Mouse (Mus musculus): Measurements from ENCODE around the gene Rsph14.
"Not testable (repeated sequence)": the region's sequence is repeated elsewhere in the genome, so short reads cannot be mapped to it uniquely, and the experiment has no call there.

Gene Rsph14

DNA sequence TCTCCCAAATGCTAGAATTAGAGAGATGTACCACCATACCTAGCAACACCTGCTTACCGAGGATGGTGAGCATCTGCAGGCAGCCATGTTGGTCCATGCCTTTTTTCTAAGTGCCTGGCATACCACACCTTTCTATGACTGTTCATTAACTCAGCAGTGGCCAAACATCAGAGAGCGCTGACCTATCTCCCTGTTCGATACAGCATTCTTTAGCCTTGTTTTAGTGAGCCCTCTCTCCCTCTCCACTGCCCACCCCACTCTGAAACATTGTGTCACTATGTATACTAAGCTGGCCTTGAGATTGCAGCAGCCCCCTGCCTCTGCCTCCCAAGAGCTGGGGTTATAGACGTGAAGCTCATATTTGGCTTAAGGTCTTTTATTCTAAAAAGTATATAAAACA lies 21.3 kb upstream of the Rsph14 start:
- DNase-seq (ENCODE audit: extremely low spot score, low spot score), result no peak

DNA sequence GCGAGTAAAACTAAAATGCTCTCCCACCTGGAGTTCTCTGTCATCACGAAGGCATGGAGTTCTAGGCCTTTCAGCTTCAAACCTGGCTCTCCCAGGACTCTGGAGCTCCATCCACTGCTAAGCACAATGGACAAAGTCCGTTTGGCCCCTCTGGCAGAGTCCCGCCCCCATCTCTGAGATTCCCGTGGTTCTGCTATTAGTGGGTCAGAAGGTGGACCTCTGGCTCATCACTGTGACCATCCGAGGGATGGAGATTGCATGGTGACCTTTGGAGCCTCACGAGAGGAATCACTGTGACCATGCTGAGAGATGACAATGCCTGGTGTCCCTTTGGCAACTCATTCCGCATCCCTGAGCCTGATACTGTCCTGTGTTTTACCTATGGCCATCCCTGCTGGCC lies 20.5 kb upstream of the Rsph14 start:
- DNase-seq (ENCODE audit: extremely low spot score, low spot score), result no peak

DNA sequence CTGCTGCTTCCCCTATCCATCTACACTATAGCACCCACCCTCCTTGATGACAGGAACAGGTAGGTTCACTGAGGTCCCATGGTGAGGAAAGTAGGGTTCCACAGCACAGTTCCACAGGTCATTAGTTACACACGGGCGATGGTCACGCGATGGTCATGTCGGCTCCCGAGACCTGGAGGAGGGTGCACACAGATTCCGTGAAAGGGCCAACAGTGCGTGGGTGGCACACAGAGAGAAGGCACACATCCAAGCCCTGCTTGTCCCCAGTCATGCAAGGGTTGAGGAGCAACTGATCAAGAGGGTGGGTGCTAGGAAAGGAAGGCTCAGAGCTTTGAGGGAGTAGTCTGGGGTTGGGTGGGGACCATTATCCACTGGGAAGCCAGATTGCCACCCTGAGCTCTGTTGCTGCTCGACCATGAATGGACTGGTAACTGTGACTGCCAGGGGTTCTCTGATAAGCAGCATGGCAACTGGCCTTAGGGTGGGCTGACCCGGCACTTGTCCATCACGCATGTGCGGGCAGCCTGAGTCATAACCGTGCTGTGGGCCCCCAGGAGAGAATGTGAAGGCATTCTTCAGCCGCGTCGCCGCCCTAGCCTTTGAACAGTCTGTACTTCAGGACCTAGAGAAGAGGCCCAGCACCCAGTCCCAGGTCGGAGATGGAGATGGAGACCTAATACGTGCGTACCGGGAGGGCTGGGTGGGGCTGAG lies 19.1 kb upstream of the Rsph14 start:
- DNase-seq (ENCODE audit: extremely low spot score, low spot score), result no peak

DNA sequence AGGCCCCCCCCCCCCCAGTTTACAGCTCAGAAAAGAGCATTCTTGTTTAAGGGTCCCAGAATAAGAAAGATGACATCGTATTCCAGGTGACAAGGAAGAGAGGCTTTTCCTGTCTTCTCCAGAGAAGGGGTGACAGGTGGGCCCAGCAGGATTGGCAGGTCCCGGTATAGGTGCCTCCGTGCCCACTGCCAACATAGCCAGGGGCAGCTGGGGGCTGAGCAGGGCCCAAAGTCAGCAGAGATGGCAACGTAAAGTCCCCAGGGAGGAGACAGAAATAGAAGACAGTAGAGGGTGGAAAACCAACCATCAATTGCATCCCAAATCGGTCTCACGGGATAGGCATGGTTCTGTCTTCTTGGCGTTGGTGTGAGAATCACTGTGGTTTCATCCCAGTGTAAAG lies 16.3 kb upstream of the Rsph14 start:
- no peak for DNase-seq (ENCODE audit: extremely low spot score, low spot score)

DNA sequence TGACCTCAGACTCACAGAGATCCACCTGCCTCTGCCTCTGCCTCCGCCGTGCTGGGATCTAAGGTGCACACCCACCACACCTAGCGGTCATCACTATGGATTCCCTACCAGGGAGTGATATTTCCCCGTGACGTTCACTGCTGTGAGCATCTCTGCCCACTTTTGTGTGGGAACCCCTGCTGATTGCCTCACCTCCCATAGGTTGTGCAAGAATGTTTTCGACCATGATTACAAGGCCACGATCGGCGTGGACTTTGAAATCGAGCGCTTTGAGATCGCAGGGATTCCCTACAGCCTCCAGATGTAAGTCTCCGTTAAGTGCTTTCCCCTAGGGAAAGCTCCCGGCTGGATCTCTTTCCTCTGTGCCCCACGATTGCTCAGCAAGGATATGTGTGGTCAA lies 13.4 kb upstream of the Rsph14 start:
- no peak for DNase-seq (ENCODE audit: extremely low spot score, low spot score)

DNA sequence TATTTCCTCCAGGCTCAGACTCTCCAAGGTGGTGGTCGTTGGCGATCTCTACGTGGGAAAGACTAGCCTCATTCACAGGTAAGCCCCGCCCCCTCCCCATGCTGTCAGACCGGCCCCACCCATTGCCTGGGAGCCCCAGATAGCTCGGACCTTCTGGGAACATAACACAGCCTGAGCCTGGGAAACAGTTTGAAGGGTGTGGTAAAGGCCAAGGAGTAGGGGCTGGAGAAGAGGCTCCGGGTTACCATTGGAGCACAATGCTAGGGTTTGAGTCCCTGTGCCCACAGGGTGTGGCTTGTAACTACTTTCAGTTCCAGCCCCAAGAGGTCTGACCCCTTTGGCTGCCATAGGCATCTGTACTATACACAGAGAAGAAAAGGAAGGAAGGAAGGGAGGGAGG lies 12.1 kb upstream of the Rsph14 start:
- DNase-seq (ENCODE audit: extremely low spot score, low spot score), result no peak

DNA sequence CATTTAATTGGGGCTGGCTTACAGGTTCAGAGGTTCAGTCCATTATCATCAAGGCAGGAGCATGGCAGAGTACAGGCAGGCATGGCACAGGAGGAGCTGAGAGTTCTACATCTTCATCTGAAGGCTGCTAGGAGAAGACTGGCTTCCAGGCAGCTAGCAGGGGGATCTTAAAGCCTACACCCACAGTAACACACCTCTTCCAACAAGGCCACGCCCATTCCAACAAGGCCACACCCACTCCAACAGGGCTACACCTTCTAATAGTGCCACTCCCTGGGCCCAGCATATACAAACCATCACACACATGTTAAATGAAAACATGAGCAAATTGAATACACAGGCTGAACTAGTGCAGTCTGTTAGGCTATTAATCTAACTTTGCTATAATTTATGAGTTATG lies 9.7 kb upstream of the Rsph14 start:
- DNase-seq (ENCODE audit: extremely low spot score, low spot score), result not testable (repeated sequence)

DNA sequence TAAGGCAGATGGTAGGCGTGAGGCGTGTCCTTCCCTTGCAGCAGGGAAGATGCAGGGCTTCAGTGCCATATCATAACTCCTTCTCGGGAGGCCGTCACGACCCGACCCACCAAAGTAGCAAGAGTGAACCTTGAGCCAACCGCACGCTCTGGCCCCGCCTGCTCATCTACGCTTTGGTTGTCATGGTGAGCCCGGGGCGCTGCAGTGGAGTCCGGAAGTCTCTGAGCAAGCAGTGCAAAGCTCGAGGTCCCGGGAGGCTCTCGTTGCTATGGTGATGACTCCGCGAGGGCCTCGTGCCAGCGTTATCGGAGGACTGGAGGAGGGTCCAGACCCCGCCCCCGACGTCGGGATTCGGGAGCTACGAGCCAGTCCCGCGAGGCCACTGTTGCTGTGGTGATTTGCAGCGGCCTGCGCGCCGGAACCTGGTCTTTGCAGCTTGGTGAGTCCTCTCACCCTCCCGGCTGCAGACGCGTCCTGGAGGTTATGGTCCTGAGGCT lies 4.5 kb upstream of the Rsph14 start, which contains the start of gene Rab36:
Gene Rab36, plus strand, starts transcription at position 176 of the 497 bp plus-strand sequence.
- peak; percentile 98 for DNase-seq (ENCODE audit: extremely low spot score, low spot score)

DNA sequence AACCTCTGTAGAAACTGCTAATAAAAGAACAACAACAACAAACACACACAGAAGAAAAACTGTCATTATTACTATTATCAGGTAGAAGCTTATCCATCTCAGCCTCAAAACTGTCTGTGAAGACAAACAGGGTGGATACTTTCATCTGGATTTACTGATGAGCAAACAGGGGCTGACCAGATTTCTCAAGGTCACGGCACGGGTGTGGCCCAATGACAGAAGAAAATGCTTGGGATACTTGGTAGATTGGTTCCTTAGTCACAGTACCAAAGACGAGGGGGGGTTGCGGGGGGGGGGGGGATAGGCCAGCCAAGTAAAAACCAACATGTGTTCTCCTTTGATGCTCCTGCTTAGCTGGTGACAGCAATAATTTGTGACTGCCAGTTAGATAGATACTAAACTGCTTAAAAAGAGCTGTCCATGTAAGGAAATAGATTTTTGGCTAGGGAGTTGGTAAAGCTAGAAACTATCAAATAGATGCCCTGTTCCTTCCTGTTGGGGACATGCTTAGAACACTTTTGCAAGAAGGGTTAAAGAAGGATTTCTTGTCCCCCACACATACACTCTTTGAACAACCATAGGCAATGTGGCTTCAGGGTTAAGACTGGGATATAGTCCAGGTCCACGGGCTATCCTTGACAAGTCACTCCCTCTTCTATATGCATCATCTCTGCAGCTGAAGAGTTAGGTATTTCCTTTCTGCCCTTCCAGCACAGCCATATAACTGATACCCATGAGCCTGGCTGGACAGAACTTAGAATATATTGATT lies 856 bp downstream of the Rsph14 start:
- DNase-seq (ENCODE audit: extremely low spot score, low spot score), result no peak

DNA sequence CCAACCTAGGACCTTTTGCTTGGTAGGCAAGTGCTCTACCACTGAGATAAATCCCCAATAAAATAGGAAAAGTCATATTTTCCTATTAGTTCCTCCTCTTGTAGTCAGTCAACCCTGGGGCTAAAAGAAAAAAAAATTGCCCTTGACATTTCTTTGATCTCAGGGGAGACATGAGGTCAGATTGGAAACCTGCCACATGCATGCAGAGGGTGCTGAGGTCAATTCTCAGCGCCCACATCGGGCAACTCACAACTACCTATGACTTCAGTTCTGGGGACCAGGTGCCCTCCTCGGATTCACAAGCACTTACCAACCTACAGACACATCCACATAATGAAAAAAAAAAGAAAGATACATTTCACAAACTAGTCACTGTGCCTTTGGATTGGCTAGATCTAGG lies 2.2 kb downstream of the Rsph14 start:
- no peak for DNase-seq (ENCODE audit: extremely low spot score, low spot score)

DNA sequence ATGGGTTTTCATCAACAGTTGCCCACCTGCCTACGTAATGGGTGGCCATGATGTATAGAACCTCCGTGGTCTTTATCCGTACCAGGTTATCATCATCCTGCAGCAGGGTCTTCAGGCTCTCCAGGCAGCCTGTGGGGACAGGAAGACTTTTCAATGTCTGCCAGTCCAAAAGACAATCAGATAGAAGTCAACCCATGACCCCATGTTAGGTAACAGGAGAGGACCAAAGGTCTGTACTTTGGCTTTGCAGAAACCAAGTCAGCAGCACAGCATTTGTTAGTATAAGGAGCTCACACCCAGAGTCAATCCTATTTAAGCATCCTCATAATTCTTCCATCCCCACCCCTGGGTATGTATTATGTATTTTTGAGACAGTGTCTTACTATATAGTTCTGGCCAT lies 2.7 kb downstream of the Rsph14 start:
- DNase-seq (ENCODE audit: extremely low spot score, low spot score), result no peak

DNA sequence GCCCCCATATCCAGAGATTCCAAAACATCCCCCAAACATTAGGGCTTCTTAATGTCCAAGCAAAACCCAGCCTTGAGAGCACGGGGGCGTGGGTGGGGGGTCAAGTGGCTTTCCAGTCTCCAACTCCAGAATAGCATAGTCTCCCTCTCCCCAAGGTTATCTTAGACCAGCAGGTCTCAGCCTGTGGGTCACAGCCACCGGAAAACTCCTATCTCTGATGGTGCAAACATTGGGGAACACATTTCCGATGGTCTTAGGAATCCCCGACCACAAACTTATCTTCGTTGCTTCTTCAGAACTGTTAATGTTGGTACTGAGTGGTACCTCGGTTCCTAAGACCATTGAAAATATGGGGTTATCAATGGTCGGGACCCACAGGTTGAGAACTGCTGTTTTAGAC lies 3.6 kb downstream of the Rsph14 start:
- DNase-seq (ENCODE audit: extremely low spot score, low spot score), result no peak

DNA sequence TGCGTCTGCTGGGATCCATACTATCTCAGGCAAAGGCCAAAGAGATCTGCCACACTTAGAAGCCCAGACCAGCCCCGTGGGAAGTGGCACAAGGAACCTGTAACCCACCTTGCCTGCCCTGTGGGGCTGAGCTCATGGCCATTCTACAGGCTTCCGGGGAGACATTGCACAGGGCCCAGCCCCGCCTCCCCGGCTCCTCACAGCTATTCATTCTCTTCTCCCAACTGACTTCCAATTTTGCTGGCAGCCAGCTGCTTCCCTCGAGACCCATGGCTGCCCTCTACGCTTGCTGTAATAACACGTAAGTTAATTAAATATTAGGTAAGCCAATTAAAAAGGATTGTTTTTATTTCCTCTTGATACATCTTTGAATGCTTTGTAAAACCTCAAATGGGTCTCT lies 5.9 kb downstream of the Rsph14 start:
- DNase-seq (ENCODE audit: extremely low spot score, low spot score), result no peak

DNA sequence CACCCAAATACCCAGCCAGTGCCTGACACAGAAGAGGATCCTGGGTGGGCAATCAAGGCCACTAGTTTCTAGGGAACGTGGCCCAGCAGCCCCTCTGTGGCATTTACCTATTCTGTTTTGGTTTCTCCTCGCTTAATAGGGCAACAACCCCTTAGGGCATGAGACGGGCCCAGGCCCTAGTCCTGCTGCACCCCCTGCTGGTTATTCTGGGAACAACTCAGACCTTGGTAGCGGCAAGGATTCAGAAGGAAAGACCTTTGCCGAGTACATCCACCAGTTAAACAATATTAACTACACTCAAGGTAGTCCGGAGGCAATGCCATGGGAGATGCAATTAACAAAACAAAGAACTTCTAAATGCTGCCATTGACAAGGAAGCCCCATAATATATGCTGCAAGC lies 11.2 kb downstream of the Rsph14 start:
- peak; percentile 82 for DNase-seq (ENCODE audit: extremely low spot score, low spot score)

DNA sequence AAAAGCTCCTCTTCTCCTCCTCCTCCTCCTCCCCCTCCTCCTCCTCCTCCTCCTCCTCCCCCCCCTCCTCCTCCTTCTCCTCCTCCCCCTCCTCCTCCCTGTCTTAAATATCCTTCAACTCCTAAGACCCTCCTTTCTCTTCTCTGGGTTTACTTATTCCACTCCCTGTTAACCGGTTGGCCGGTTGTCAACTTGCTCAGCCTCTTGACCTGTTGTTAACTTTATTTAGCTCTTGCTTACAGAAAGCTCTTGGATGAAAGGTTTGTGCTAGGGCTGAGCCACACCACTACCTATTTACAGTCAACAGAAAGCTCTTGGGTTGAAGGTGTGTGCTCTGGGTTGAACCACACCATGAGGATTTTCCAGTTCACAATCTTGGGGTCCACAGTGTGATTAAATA lies 12.1 kb downstream of the Rsph14 start:
- no peak for DNase-seq (ENCODE audit: extremely low spot score, low spot score)

DNA sequence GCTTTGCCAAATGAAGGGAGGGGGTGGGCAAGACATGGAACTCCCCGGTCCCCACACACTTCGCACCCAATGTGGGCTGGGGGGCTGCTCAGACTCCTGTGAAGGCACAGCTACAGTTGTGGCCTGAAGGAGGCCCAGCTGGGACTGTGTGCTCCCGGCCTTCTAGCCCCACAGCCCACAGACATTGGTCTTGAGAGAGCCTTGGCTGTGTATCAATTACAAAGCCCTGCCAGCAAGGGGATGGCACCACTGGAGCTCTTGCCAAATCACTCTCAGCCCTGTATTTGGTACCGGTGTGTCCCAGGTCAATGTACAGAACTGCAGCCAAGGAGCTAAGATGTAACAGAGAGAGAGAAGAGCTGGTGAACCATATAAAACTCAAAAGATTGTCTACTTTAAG lies 15.9 kb downstream of the Rsph14 start:
- no peak for DNase-seq (ENCODE audit: extremely low spot score, low spot score)

DNA sequence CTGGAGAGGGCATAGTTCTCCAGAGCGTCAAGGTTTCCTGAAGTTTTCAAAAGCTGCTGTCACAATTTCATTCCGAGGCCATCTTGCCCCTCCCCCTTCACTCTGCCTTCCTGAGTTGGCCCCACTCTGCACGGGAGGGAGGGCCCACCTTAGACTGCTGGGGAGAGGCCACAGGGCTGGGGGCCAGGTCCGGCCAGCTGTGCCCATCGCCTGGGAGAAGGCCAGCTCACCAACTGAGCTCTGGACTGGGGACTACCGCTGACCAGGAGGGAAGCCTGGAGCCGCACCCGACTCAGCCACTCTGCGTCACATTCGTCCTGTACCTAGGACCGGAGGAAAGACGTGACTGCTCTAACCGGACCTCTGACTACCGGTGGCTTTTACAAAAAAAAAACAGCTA lies 16.9 kb downstream of the Rsph14 start:
- no peak for DNase-seq (ENCODE audit: extremely low spot score, low spot score)

DNA sequence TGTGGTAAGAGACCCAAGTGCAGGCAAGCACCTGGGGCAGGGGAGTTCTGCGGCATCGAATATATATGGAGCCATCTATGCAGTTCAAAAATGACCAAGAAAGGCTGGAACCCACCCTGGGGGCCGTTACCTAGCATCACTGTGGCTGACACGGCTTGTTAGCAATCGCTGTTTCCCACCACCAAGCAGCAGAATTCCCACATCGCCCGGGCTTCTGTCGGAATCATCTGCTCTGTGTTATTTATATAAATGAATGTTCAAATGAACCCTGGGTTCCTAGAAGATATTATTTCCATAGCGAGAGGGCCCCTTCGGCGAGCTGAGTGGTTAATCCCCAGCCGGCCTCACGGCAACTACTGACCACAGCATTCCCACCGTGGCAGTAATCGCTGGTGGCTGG lies 21.7 kb downstream of the Rsph14 start:
- DNase-seq (ENCODE audit: extremely low spot score, low spot score), result no peak

DNA sequence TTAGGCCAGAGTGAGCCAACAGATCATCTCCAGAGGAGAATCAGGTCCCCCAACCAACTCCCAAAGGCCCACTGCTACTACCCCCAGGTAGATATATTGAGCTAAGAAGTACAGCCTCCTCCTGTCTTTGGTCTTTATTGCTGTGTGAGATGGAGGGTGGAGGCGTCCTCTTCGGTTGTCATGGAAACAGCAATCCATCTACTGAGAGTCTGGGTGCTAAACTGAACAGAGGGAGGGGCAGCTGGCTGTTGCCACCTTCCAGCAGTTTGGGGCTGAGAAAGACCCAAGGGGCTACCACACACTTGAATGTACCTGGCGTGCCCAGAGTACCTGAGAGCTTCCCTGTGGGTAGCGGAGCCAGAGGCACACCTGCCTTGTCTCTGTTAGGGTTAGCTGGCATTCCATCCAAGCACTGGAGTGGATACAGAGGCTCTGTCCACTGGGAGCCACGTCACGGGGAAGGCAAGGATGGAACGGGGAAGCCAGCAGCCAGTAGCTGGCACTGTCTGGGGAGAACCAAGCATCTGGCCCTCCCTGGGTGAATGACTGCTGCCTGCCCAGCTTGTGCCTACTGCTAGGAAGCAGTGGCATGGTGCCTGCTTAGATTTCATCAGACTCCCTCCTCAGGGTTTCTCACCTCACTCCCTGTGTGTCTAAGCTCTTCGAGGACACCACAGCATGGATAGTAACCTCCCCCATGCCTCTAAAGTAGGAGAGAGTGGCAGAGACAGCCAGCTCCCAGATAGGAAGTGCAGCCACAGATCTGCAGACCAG lies 25.3 kb downstream of the Rsph14 start:
- no peak for DNase-seq (ENCODE audit: extremely low spot score, low spot score)

DNA sequence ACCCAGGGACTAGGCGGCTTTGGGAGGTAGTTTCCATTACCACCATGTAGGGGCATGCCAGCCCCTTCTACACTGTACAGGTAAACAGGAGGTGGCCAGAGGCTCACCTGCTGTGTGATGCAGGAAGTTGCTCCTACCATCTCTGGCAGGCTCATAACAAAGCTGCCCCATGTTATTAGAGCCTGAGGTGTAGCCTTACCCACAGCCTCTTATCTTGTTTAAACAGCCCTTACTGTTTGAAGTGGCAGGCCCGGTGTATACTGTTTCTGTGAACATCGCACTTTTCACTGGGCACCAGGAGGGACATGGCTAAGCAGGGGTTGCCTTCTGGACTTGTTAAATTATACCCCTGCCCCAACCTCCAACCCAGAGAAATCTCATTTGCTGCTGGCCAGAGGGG lies 28.3 kb downstream of the Rsph14 start:
- no peak for DNase-seq (ENCODE audit: extremely low spot score, low spot score)

DNA sequence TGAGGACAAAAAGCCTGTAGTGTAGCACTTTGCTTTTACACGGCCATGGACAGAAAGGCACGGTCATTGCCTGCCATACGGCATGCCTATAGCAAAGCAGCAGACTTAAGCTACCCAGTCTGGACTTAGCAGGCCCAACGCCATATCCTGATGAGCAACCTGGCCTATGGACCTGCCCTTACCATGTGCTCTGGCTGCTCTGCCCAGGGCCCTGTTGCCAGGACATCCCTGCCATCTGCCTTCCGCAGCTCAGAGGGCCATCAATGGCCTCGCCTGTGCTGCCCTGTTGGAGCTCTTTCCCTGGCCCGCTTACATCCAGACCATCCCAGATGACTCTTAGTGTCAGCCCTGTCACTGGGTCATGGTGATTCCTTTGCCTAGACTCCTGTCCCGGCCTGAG lies 31.0 kb downstream of the Rsph14 start:
- no peak for DNase-seq (ENCODE audit: extremely low spot score, low spot score)

DNA sequence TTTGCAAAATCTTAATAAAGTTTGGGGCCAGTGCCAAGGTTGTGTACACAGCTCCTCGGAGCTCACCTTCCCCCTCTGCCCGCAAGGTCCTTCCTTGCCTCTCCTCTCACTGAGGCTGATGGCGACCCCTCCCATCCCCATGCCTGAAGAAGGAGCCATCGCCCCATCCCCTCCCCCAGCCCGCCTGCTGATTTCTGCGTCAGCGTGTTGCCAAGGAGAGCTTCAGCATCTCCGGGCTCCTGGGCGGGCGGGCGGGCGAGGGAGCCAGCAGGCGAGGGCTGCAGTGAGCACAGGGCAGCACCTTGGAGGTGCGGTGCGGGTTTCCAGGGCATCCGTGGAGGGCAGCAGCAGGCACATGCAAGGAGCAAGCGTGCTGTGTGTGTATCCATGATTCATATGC lies 37.0 kb downstream of the Rsph14 start:
- DNase-seq (ENCODE audit: extremely low spot score, low spot score), result peak; percentile 63
